Mouse (Mus musculus): ENCODE results near the gene Gm20809. TPM values are rescaled to one million over a fixed set of nuclear protein-coding genes. Genes with fewer than 3 reads are reported as not detected.

Gm20809 gene
- not detected in 2 replicates for polyA plus RNA-seq (2015; fragmentation: Nextera tagmentation; extraction: Ambion mirVana)

GRCm38 (mm10) chrY:24454757-24455156, at the start of gene Gm20809:
Gene Gm20809 (plus strand): TSS chrY:24455057.

Data from urinary bladder, postnatal 0 days (tissue).